Mouse (Mus musculus) inflammation-experienced regulatory T-cells, adult 16 weeks (primary cell): ENCODE data around the gene Gpr135. TPM values are rescaled to one million over a fixed set of nuclear protein-coding genes. Genes with fewer than 3 reads are reported as not detected.

Experiments
- polyA plus RNA-seq: library from polyadenylated mRNA; unstranded; fragments of 100-300 nt; shearing (Covaris generic); gene quantifications from one replicate; pipeline ENCODE4 v1.2.1, GENCODE M21; 2017

The Gpr135 gene
- polyA plus RNA-seq, result not detected

DNA sequence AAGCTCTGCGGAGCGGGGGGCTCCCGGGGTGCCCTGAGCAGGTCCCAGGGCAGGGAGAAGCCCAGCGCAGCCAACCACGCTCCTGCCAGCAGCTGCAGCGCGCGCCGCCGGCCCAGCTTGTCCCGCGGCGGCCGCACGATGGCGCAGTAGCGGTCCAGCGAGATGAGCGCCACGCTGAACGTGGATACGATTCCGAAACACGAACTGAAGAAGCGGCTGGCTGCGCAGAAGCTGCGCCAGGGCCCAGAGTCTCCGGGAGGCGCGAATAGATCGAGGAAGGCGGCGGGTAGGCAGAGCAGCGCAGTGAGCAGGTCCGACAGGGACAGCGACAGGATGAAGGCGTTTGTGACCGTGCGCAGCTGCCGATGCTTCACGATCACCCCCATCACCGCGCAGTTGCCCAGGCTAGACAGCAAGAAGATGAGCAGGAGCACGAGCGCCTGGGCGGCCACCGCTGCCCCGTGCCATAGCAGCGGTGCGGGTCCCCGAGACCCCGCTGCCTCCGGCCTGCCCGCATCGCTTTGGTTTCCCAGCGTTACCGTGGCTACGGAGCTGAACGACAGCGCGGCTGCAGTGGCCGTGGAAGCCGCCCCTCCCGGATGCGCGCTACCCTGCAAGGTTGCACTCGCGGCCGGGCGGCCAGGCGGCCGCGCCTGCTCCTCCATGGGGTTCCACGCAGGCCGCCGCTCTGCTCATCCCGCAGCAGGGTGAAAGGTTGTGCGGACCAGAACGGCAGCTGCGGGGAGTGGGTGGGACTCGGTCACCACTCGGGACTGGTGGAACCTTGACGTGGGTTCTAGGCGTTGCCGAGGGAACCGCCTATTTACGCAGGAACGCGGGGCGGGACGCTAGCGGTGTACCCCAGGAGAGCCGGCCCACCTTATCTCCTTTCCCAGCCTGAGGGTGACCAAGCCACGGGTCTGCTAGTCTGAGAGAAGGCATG lies at the start of gene Gpr135:
Gpr135 (minus strand) TSS at position 799 of the 943 bp plus-strand sequence.

GRCm38 (mm10) chr12:72085329-72086165 lies 14.6 kb upstream of the Gpr135 start, which contains the start of the genes L3hypdh and Jkamp:
Gene L3hypdh (minus strand): TSS chr12:72085439.
Gene Jkamp (plus strand): TSS chr12:72085589.

Other genes starting within 250 kb of the Gpr135 start
- 6.2 TPM for gene Daam1, start 240.0 kb downstream of the Gpr135 start, polyA plus RNA-seq
- 0.40 TPM for gene L3hypdh, start 14.3 kb upstream of the Gpr135 start, polyA plus RNA-seq
- 49.9 TPM for gene Jkamp, start 14.5 kb upstream of the Gpr135 start, polyA plus RNA-seq
- not detected for gene Ccdc175, start 113.9 kb upstream of the Gpr135 start, polyA plus RNA-seq